Mouse (Mus musculus) forebrain, postnatal 0 days (tissue): ENCODE measurements at regions not wholly inside any gene's neighbourhood (a gene's known extent, or its start where the extent isn't known, plus 50 kb on each side); places are given as distances from the start of the nearest gene placed in this dataset.
A peak's percentile ranks its signal among the peaks of the same experiment; 100 is the strongest.

Experiments
- ATAC-seq: fragments of 200-750 bp; cut with Nextera tagmentation; 2 replicates; pipeline ENCODE4 v1.8.0; 2017; ENCODE audit warnings: mild to moderate bottlenecking, moderate library complexity
- DNase-seq: peaks from one replicate; pipeline ENCODE4 v3.0.0-alpha.2; 2015
- H3K27ac ChIP-seq: fragments of 300-500 bp; sonication (generic); 2 replicates; pipeline ENCODE4 v1.5.1; 2014; ENCODE audit warnings: low read depth, mild to moderate bottlenecking, antibody characterized with exemption, low read length, moderate library complexity, mixed read lengths
- H3K27me3 ChIP-seq: fragments of 300-500 bp; sonication (generic); 2 replicates; pipeline ENCODE4 v1.6.1; 2014; ENCODE audit warnings: mild to moderate bottlenecking, low read length, mixed read lengths; ENCODE audit not compliant: insufficient read depth
- H3K36me3 ChIP-seq: fragments of 300-500 bp; sonication (generic); 2 replicates; pipeline ENCODE4 v1.6.1; 2014; ENCODE audit warnings: mild to moderate bottlenecking, moderate library complexity; ENCODE audit not compliant: insufficient read depth
- H3K4me1 ChIP-seq: fragments of 300-500 bp; sonication (generic); 2 replicates; pipeline ENCODE4 v1.6.1; 2014; ENCODE audit warnings: antibody characterized with exemption; ENCODE audit not compliant: insufficient read depth
- H3K4me2 ChIP-seq: fragments of 300-500 bp; sonication (generic); 2 replicates; pipeline ENCODE4 v1.6.1; 2014; ENCODE audit warnings: low read depth, mild to moderate bottlenecking, moderate library complexity
- H3K4me3 ChIP-seq: fragments of 300-500 bp; sonication (generic); 2 replicates; pipeline ENCODE4 v1.5.1; 2014; ENCODE audit warnings: low read depth, low read length, mixed read lengths
- H3K9ac ChIP-seq: fragments of 300-500 bp; sonication (generic); 2 replicates; pipeline ENCODE4 v1.6.1; 2014; ENCODE audit warnings: mild to moderate bottlenecking
- H3K9me3 ChIP-seq: fragments of 300-500 bp; sonication (generic); 2 replicates; pipeline ENCODE4 v1.6.1; 2016; ENCODE audit warnings: low read length
- CTCF ChIP-seq: sonication (generic); IDR thresholded peaks from 2 replicates; pipeline ENCODE4 v1.5.1; 2016; ENCODE audit warnings: antibody characterized with exemption, control low read depth, low read depth
- WGBS: fragments of 180-500 bp; shearing (Covaris S2); extraction: QIAGEN DNeasy Blood & Tissue Kit; methylation state at CpG from one replicate; pipeline ENCODE4 v1.1.7; 2014; 5-methylcytosine and 5-hydroxymethylcytosine counted together

GRCm38 (mm10) chr3:147416926-147417325, 564.8 kb downstream of the Ttll7 start:
- Histone ChIP-seq H3K4me1 (0 out of 2 replicates have a peak, but pooled peaks cover 3% of the 10 kb centered on the region), H3K27me3 (no peaks in the 10 kb centered on the region), H3K9me3 (no peaks in the 10 kb centered on the region), H3K4me3 (no peak overlapping the region), H3K9ac (no peak overlapping the region), H3K4me2 (no peak overlapping the region), H3K36me3 (no peaks in the 10 kb centered on the region), H3K27ac (no peak overlapping the region)
- TF ChIP-seq CTCF, result no peak
- ATAC-seq (no peak), DNase-seq (no peak)
- WGBS, result 73% methylated on average over 3 of the region's 3 CpGs

DNA sequence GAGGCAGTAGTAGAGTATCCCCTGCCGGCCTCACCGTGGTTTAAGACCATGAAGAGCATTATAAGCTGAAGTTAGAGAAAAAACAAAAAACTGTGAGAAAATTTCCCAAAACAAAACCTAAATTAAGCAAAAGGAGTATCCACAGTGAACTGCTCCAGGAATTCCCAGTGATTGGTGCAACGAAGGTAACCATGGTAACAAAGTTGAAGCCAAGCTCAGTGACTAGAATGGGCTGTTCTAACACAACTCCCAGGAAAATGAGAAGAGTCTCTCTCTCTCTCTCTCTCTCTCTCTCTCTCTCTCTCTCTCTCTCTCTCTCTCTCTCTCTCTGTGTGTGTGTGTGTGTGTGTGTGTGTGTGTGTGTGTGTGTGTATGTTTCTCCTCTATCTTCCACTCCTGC, 567.0 kb downstream of the Ttll7 start:
- WGBS, result 13% methylated on average over 3 of the region's 3 CpGs
- H3K36me3 ChIP-seq, result no peaks in the 10 kb centered on the region

GRCm38 (mm10) chr3:147422196-147422595, 570.0 kb downstream of the Ttll7 start:
- no peak for TF ChIP-seq CTCF
- DNase-seq, result no peak
- Histone ChIP-seq H3K4me1 (peaks cover 3% of the 10 kb centered on the region; the same call in 1 of the 2 replicates), H3K27ac (no peak overlapping the region), H3K27me3 (no peaks in the 10 kb centered on the region), H3K4me3 (no peak overlapping the region), H3K9ac (no peak overlapping the region), H3K9me3 (no peaks in the 10 kb centered on the region), H3K4me2 (no peak overlapping the region), H3K36me3 (no peaks in the 10 kb centered on the region)
- ATAC-seq, result peak; percentile 16; the same call in 1 of the 2 replicates
- 63% methylated on average over 5 of the region's 5 CpGs for WGBS

More for the DNA sequence above, 567.0 kb downstream of the Ttll7 start:
- peak; percentile 91 for ATAC-seq
- Histone ChIP-seq H3K4me3 (no peak overlapping the region), H3K4me2 (no peak overlapping the region), H3K9ac (no peak overlapping the region), H3K27me3 (no peaks in the 10 kb centered on the region), H3K27ac (no peak overlapping the region), H3K9me3 (no peaks in the 10 kb centered on the region), H3K4me1 (peaks cover 3% of the 10 kb centered on the region; the same call in 1 of the 2 replicates)
- DNase-seq, result peak; percentile 67
- TF ChIP-seq CTCF, result no peak

- Histone ChIP-seq H3K4me3 (no peak overlapping the region), H3K4me2 (no peak overlapping the region), H3K9ac (no peak overlapping the region), H3K36me3 (no peaks in the 10 kb centered on the region), H3K9me3 (no peaks in the 10 kb centered on the region), H3K4me1 (no peaks in the 10 kb centered on the region; the same call in 1 of the 2 replicates), H3K27ac (no peak overlapping the region), H3K27me3 (no peaks in the 10 kb centered on the region)
- DNase-seq (no peak), ATAC-seq (no peak)
- 21% methylated on average over 2 of the region's 2 CpGs for WGBS
- no peak for TF ChIP-seq CTCF
Measured at GRCm38 (mm10) chr3:147423895-147424575, 571.9 kb downstream of the Ttll7 start.

- Histone ChIP-seq H3K27ac (no peak overlapping the region), H3K36me3 (no peaks in the 10 kb centered on the region), H3K4me2 (no peak overlapping the region), H3K9ac (no peak overlapping the region), H3K4me1 (no peaks in the 10 kb centered on the region), H3K4me3 (no peak overlapping the region), H3K27me3 (no peaks in the 10 kb centered on the region), H3K9me3 (no peaks in the 10 kb centered on the region)
- TF ChIP-seq CTCF, result no peak
- 59% methylated on average over 10 of the region's 10 CpGs for whole genome bisulfite sequencing
- ATAC-seq (no peak), DNase-seq (no peak)
Measured at GRCm38 (mm10) chr3:147428837-147429236, 576.7 kb downstream of the Ttll7 start.

GRCm38 (mm10) chr3:147442925-147443690, 590.9 kb downstream of the Ttll7 start:
- DNase-seq, result no peak
- Histone ChIP-seq H3K4me2 (no peak overlapping the region), H3K4me1 (no peaks in the 10 kb centered on the region), H3K27me3 (no peaks in the 10 kb centered on the region), H3K9me3 (no peaks in the 10 kb centered on the region), H3K27ac (no peak overlapping the region), H3K4me3 (no peak overlapping the region), H3K9ac (no peak overlapping the region), H3K36me3 (no peaks in the 10 kb centered on the region)
- TF ChIP-seq CTCF, result no peak
- peak; percentile 25; the same call in 1 of the 2 replicates for ATAC-seq
- WGBS, result 42% methylated on average over 5 of the region's 5 CpGs

DNA sequence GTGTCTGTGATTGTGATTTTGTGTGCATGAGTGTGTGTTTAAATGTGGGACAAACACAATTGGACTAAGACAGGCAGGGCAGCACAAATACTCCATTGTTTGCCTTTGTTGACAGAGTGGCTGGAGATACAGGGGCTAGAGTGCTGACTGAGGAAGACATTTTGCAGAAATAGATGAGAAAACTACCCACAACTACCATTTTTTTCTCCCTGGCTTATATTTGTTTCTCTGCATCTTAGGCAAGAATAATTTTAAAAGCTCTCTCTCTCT, 591.5 kb downstream of the Ttll7 start:
- no peaks in the 10 kb centered on the region for H3K9me3 ChIP-seq
- H3K27ac ChIP-seq, result no peak overlapping the region
- H3K4me1 ChIP-seq, result no peaks in the 10 kb centered on the region
- DNase-seq, result no peak
- no peak for ATAC-seq
- no peak overlapping the region for H3K4me3 ChIP-seq
- H3K4me2 ChIP-seq, result no peak overlapping the region
- H3K27me3 ChIP-seq, result no peaks in the 10 kb centered on the region
- no peak overlapping the region for H3K9ac ChIP-seq
- H3K36me3 ChIP-seq, result no peaks in the 10 kb centered on the region
- no peak for TF ChIP-seq CTCF
